Mouse (Mus musculus): ENCODE results near the gene Hpse. TPM values are rescaled to one million over a fixed set of nuclear protein-coding genes. Genes with fewer than 3 reads are reported as not detected.

The Hpse gene
- polyA plus RNA-seq, 1 experiment from 2014 or later: 3.4 TPM

GRCm38 (mm10) chr5:100750617-100751255 is 31.2 kb upstream of the Hpse start:
- H3K4me2 ChIP-seq: no peak overlapping the region
- H3K9ac ChIP-seq: no peak overlapping the region
- no peaks in the 10 kb centered on the region for H3K27me3 ChIP-seq (ENCODE audit: insufficient read depth, low read length)
- no peaks in the 10 kb centered on the region for H3K9me3 ChIP-seq (ENCODE audit: low read depth, low read length)
- DNase-seq: no peak
- no peak for ATAC-seq (ENCODE audit: insufficient read depth)
- 75% methylated on average over 10 of the region's 10 CpGs for WGBS
- no peak overlapping the region for H3K4me3 ChIP-seq (ENCODE audit: low read depth, low read length)
- no peaks in the 10 kb centered on the region for H3K4me1 ChIP-seq (ENCODE audit: insufficient read depth)
- no peak for TF ChIP-seq CTCF (IDR thresholded peaks at IDR 0.05; ENCODE audit: low read depth)
- H3K36me3 ChIP-seq (ENCODE audit: insufficient read depth): no peaks in the 10 kb centered on the region
- no peak overlapping the region for H3K27ac ChIP-seq (ENCODE audit: low read depth)

DNA sequence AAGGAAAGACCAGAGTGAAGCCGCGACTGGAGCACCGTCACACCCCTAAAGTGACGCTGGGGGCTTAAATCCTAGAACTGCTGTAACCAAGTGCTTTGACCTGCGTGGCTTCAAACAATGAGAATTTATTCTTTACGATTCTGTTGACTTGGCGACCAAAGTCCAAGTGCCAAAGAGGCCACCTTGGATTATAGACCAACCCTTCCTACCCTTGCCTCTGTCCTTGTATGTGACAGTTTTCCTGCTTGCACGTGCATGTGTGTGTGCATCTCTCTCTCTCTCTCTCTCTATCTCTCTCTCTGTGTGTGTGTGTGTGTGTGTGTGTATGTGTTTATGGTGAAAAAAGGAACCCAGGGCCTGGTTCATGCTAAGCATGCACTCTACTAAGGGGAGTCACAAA is 19.3 kb upstream of the Hpse start:
- no peak for TF ChIP-seq CTCF (IDR thresholded peaks at IDR 0.05; ENCODE audit: low read depth)
- DNase-seq: no peak
- no peak overlapping the region for H3K4me2 ChIP-seq
- no peaks in the 10 kb centered on the region for H3K9me3 ChIP-seq (ENCODE audit: low read depth, low read length)
- H3K27me3 ChIP-seq (ENCODE audit: insufficient read depth, low read length): no peaks in the 10 kb centered on the region
- ATAC-seq (ENCODE audit: insufficient read depth): no peak
- H3K9ac ChIP-seq: no peak overlapping the region
- no peaks in the 10 kb centered on the region for H3K4me1 ChIP-seq (ENCODE audit: insufficient read depth)
- no peak overlapping the region for H3K27ac ChIP-seq (ENCODE audit: low read depth)
- WGBS: 89% methylated on average over 8 of the region's 8 CpGs
- no peak overlapping the region for H3K4me3 ChIP-seq (ENCODE audit: low read depth, low read length)
- no peaks in the 10 kb centered on the region for H3K36me3 ChIP-seq (ENCODE audit: insufficient read depth)

- DNase-seq (no peak), ATAC-seq (ENCODE audit: insufficient read depth) (no peak)
- Histone ChIP-seq H3K4me1 (ENCODE audit: insufficient read depth) (no peaks in the 10 kb centered on the region), H3K27ac (ENCODE audit: low read depth) (no peak overlapping the region), H3K9ac (no peak overlapping the region), H3K4me2 (no peak overlapping the region), H3K27me3 (ENCODE audit: insufficient read depth, low read length) (no peaks in the 10 kb centered on the region), H3K36me3 (ENCODE audit: insufficient read depth) (no peaks in the 10 kb centered on the region), H3K4me3 (ENCODE audit: low read depth, low read length) (no peak overlapping the region), H3K9me3 (ENCODE audit: low read depth, low read length) (no peaks in the 10 kb centered on the region)
- TF ChIP-seq CTCF (IDR thresholded peaks at IDR 0.05; ENCODE audit: low read depth): no peak
- 80% methylated on average over 8 of the region's 8 CpGs for WGBS
Measured at GRCm38 (mm10) chr5:100736919-100737318, 17.4 kb upstream of the Hpse start.

GRCm38 (mm10) chr5:100734535-100734934 is 15.0 kb upstream of the Hpse start:
- no peaks in the 10 kb centered on the region for H3K4me1 ChIP-seq (ENCODE audit: insufficient read depth)
- WGBS: 58% methylated on average over 4 of the region's 4 CpGs

GRCm38 (mm10) chr5:100728757-100729156 is 9.2 kb upstream of the Hpse start:
- peaks cover 3% of the 10 kb centered on the region; the same call in 1 of the 2 replicates for H3K9me3 ChIP-seq (ENCODE audit: low read depth, low read length)
- 74% methylated on average over 13 of the region's 13 CpGs for WGBS
- H3K4me3 ChIP-seq (ENCODE audit: low read depth, low read length): no peak overlapping the region
- no peak overlapping the region for H3K4me2 ChIP-seq
- TF ChIP-seq CTCF (IDR thresholded peaks at IDR 0.05; ENCODE audit: low read depth): no peak
- no peak overlapping the region for H3K9ac ChIP-seq
- ATAC-seq (ENCODE audit: insufficient read depth) (no peak), DNase-seq (no peak)
- H3K36me3 ChIP-seq (ENCODE audit: insufficient read depth): no peaks in the 10 kb centered on the region
- H3K4me1 ChIP-seq (ENCODE audit: insufficient read depth): no peaks in the 10 kb centered on the region
- no peaks in the 10 kb centered on the region for H3K27me3 ChIP-seq (ENCODE audit: insufficient read depth, low read length)
- no peak overlapping the region for H3K27ac ChIP-seq (ENCODE audit: low read depth)

More at GRCm38 (mm10) chr5:100734535-100734934, 15.0 kb upstream of the Hpse start:
- H3K9me3 ChIP-seq (ENCODE audit: low read depth, low read length): no peaks in the 10 kb centered on the region
- H3K27me3 ChIP-seq (ENCODE audit: insufficient read depth, low read length): no peaks in the 10 kb centered on the region
- H3K36me3 ChIP-seq (ENCODE audit: insufficient read depth): no peaks in the 10 kb centered on the region
- no peak overlapping the region for H3K4me3 ChIP-seq (ENCODE audit: low read depth, low read length)
- H3K4me2 ChIP-seq: no peak overlapping the region
- DNase-seq: no peak
- ATAC-seq (ENCODE audit: insufficient read depth): no peak
- TF ChIP-seq CTCF (IDR thresholded peaks at IDR 0.05; ENCODE audit: low read depth): no peak
- H3K9ac ChIP-seq: no peak overlapping the region
- H3K27ac ChIP-seq (ENCODE audit: low read depth): no peak overlapping the region

DNA sequence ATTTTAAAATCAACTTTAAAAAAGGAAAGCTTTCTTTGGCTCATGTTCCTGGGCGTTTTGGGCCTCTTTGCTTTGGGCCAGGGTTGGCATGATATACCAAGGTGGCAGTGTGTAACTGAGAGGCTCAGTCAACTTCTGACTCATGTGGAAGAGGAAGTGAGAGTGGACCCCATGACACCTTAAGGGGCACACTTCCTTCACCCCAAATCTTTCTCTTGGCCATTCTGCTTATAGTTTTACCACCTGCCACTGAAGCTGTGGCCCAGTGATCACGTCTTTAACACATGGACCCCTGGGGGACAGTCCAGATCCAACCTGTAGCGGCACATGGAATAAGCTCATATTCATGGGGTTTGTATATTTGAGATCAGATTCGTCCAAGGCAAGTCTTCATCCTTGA is 6.5 kb upstream of the Hpse start:
- Histone ChIP-seq H3K4me2 (no peak overlapping the region), H3K9me3 (ENCODE audit: low read depth, low read length) (peaks cover 3% of the 10 kb centered on the region; the same call in 1 of the 2 replicates), H3K27ac (ENCODE audit: low read depth) (no peak overlapping the region), H3K9ac (no peak overlapping the region), H3K36me3 (ENCODE audit: insufficient read depth) (no peaks in the 10 kb centered on the region), H3K27me3 (ENCODE audit: insufficient read depth, low read length) (no peaks in the 10 kb centered on the region), H3K4me1 (ENCODE audit: insufficient read depth) (no peaks in the 10 kb centered on the region), H3K4me3 (ENCODE audit: low read depth, low read length) (no peak overlapping the region)
- no peak for ATAC-seq (ENCODE audit: insufficient read depth)
- no peak for TF ChIP-seq CTCF (IDR thresholded peaks at IDR 0.05; ENCODE audit: low read depth)
- no peak for DNase-seq
- 76% methylated on average over 4 of the region's 4 CpGs for WGBS

- no peak overlapping the region for H3K27ac ChIP-seq (ENCODE audit: low read depth)
- no peak overlapping the region for H3K9ac ChIP-seq
- 90% methylated on average over 15 of the region's 15 CpGs for WGBS
- no peaks in the 10 kb centered on the region for H3K4me1 ChIP-seq (ENCODE audit: insufficient read depth)
- no peak overlapping the region for H3K4me3 ChIP-seq (ENCODE audit: low read depth, low read length)
- H3K36me3 ChIP-seq (ENCODE audit: insufficient read depth): no peaks in the 10 kb centered on the region
- TF ChIP-seq CTCF (IDR thresholded peaks at IDR 0.05; ENCODE audit: low read depth): no peak
- DNase-seq: no peak
- H3K4me2 ChIP-seq: no peak overlapping the region
- no peak for ATAC-seq (ENCODE audit: insufficient read depth)
- no peaks in the 10 kb centered on the region for H3K9me3 ChIP-seq (ENCODE audit: low read depth, low read length)
- peaks cover 4% of the 10 kb centered on the region; the same call in 1 of the 2 replicates for H3K27me3 ChIP-seq (ENCODE audit: insufficient read depth, low read length)
Measured at GRCm38 (mm10) chr5:100716762-100717161, 2.8 kb downstream of the Hpse start.
